ENCODE assay signal across 8 mouse cellular contexts in the genomic region with DNA sequence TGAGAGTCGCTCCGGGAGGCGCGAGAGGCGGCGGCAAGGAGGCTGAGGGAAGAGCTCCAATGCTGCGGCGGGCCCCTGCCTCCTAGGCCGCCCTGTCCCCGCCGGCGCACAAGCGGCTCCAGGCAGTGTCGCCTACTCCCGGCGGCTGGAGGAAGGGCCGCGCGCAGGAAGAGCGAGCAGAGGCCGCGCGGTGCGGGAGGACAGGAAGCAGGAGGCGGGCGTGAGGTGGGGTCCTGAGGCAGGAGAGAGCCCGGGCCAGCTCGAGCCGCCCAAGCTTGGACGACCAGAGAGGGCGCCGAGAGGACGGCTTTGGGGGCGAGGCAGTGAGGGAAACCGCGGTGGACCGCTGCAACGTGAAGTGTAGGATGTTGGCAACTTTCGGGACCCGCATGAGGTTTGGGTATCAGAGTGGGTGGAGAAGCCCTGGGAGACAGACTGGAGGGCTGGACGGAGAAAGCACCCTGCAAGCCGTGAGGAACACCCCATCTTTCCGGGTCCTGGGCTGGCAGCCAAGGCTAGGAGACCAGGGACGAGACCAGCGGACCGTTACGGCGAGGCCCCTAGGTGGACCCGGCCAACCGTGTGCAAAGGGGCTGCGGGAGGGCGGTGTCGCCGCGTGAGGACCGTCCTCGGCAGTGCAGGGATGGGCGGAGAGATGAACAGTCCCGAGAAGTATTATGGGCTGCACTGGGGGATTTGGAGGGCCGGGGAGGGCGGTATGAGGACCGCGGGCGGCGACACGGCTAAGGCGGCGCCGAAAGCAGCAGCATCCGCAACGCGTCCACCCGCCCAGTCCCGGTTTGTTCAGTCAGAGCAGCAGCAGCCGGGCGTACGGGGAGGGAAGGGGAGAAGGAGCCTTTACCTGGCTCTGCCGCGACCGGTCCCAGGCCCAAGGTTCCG. TPM values are rescaled to one million over a fixed set of nuclear protein-coding genes. Genes with fewer than 3 reads are reported as not detected.
DNase-seq lines count a peak whose midpoint lies in the region; ATAC-seq lines count a peak whose summit lies in the region.

No protein-coding gene starts in this region.

- no peaks in the 10 kb centered on the region for H3K36me3 ChIP-seq in forebrain, embryonic 15.5 days
- no peaks in the 10 kb centered on the region for H3K36me3 ChIP-seq in macrophage (ENCODE audit: inconsistent target)

- H3K9me3 ChIP-seq in forebrain, embryonic 15.5 days, result no peaks in the 10 kb centered on the region

- peak overlapping the region; percentile 96 for H3K27ac ChIP-seq in forebrain, embryonic 15.5 days (replicated peaks)
- H3K27ac ChIP-seq in macrophage, result peak overlapping the region; percentile 91

- ATAC-seq in forebrain, embryonic 15.5 days (replicated peaks), result peak; percentile 39

- peak overlapping the region; percentile 84 for H3K4me2 ChIP-seq in forebrain, embryonic 15.5 days (replicated peaks)

- intact Hi-C loops in heart, postnatal 36 days (cut with DNase I), result loop anchor here (2.0 to 5.0 kb wide), 4 partner anchors 48 to 182 kb away; no protein-coding TSS in a partner anchor

- H3K27me3 ChIP-seq in forebrain, embryonic 15.5 days, result no peaks in the 10 kb centered on the region

- H3K9ac ChIP-seq in forebrain, embryonic 15.5 days (replicated peaks), result peak overlapping the region; percentile 83

- peaks cover 76% of the 10 kb centered on the region for H3K79me2 ChIP-seq in macrophage (ENCODE audit: inconsistent target)

- DNase-seq in MN1 (ENCODE audit: low spot score), result peak; percentile 81
- DNase-seq in cerebellum, adult 11 months, result peak; percentile 67
- peak; percentile 72 to 79 for DNase-seq in heart, postnatal 36 days
- DNase-seq in left cerebral cortex, adult 8-10 months (ENCODE audit: low spot score in 2 of 2), result peak; percentile 48 to 57
- peak; percentile 63 for DNase-seq in right cerebral cortex, adult 18-20 months
- DNase-seq in urinary bladder, postnatal 14 days (ENCODE audit: low spot score), result peak; percentile 67

- peaks cover 53% of the 10 kb centered on the region for H3K4me1 ChIP-seq in forebrain, embryonic 15.5 days

- under 1% methylated on average over 78 of the region's 81 CpGs for WGBS in forebrain, embryonic 15.5 days
- 2% methylated on average over 73 of the region's 81 CpGs for WGBS in macrophage (ENCODE audit: missing documents)

- H3K4me3 ChIP-seq in forebrain, embryonic 15.5 days, result peak overlapping the region; percentile 88
- H3K4me3 ChIP-seq in macrophage (ENCODE audit: inconsistent target), result peak overlapping the region; percentile 80

RNA-seq across cellular contexts. Expression of a gene that starts 0.5 kb away (rescaled TPM):
- polyA plus RNA-seq in forebrain, embryonic 15.5 days (2015; fragmentation: Nextera tagmentation; extraction: Ambion mirVana), result 23.3 and 24.2 TPM in 2 replicates
- total RNA-seq in heart, postnatal 36 days (2021), result 10 to 100 TPM; 21.1 to 24.1 TPM
- total RNA-seq in left cerebral cortex, adult 8-10 months (2022), result 10 to 100 TPM; 70.7 to 81.5 (median 76.7) TPM
- 1,000 to 10,000 TPM in 10 of 26 experiments, 100 to 1,000 TPM in 16; 400 to 1,386 (median 781) TPM for total RNA-seq in macrophage (2018; cell fraction: chromatin; rRNA removed)
- 100 to 1,000 TPM in 25 of 26 experiments, 10 to 100 TPM in 1; 90.5 to 280 (median 160) TPM for total RNA-seq in macrophage (2018; cell fraction: cytosol; rRNA removed)
- 100 to 1,000 TPM; 247 to 710 (median 458) TPM for total RNA-seq in macrophage (2018; cell fraction: nucleus; rRNA removed)
- polyA plus RNA-seq in macrophage (2018), result 107 to 111 TPM (median 110 TPM) in 3 replicates

RNA-seq across cellular contexts. Expression of a gene that starts 1.1 kb away (rescaled TPM):
- 2.0 and 2.4 TPM in 2 replicates for polyA plus RNA-seq in forebrain, embryonic 15.5 days (2015; fragmentation: Nextera tagmentation; extraction: Ambion mirVana)
- total RNA-seq in heart, postnatal 36 days (2021), result under 1 TPM; 0.81 to 1.00 TPM
- 1 to 10 TPM; 1.1 to 1.5 (median 1.3) TPM for total RNA-seq in left cerebral cortex, adult 8-10 months (2022)
- total RNA-seq in macrophage (2018; cell fraction: chromatin; rRNA removed), result 10 to 100 TPM in 10 of 26 experiments, 1 to 10 TPM in 16; 1.0 to 19.6 (median 5.3) TPM
- total RNA-seq in macrophage (2018; cell fraction: cytosol; rRNA removed), result 10 to 100 TPM in 2 of 26 experiments, 1 to 10 TPM in 23, under 1 TPM in 1; 0.85 to 11.1 (median 3.3) TPM
- 10 to 100 TPM in 13 of 26 experiments, 1 to 10 TPM in 13; 2.0 to 33.8 (median 9.0) TPM for total RNA-seq in macrophage (2018; cell fraction: nucleus; rRNA removed)
- 1.5 to 5.9 TPM (median 2.1 TPM) in 3 replicates for polyA plus RNA-seq in macrophage (2018)

Comparison
In these comparisons a context has a peak if more than half of its experiments do, and no peak if none do; other contexts are left out.
1. Peak in every context shown above with its lines: DNase-seq, ATAC-seq, H3K4me3 ChIP-seq and H3K27ac ChIP-seq.